Mouse (Mus musculus) midbrain, embryonic 11.5 days (tissue): Measurements from ENCODE around the gene Ceacam10. TPM values are rescaled to one million over a fixed set of nuclear protein-coding genes. Genes with fewer than 3 reads are reported as not detected.

Experiments used
- ATAC-seq: fragments of 200-750 bp; cut with Nextera tagmentation; 2 replicates; pipeline ENCODE4 v1.8.0; 2017; ENCODE audit warnings: moderate TSS enrichment, moderate library complexity; ENCODE audit not compliant: low FRiP score
- DNase-seq: peaks from one replicate; pipeline ENCODE4 v3.0.0; 2015; ENCODE audit warnings: low spot score; ENCODE audit errors: missing footprints
- H3K27ac ChIP-seq: fragments of 300-500 bp; sonication (generic); 2 replicates; pipeline ENCODE4 v1.5.1; 2014; ENCODE audit warnings: low read depth, low read length
- H3K27me3 ChIP-seq: fragments of 300-500 bp; sonication (generic); 2 replicates; pipeline ENCODE4 v1.6.1; 2014; ENCODE audit warnings: mild to moderate bottlenecking, low read length, moderate library complexity, mixed read lengths; ENCODE audit not compliant: control insufficient read depth, insufficient read depth
- H3K36me3 ChIP-seq: fragments of 300-500 bp; sonication (generic); 2 replicates; pipeline ENCODE4 v1.6.1; 2014; ENCODE audit warnings: mild to moderate bottlenecking, low read length, moderate library complexity, mixed read lengths; ENCODE audit not compliant: control insufficient read depth, insufficient read depth
- H3K4me1 ChIP-seq: fragments of 300-500 bp; sonication (generic); 2 replicates; pipeline ENCODE4 v1.6.1; 2014; ENCODE audit warnings: low read length; ENCODE audit not compliant: control insufficient read depth, insufficient read depth
- H3K4me2 ChIP-seq: fragments of 300-500 bp; sonication (generic); 2 replicates; pipeline ENCODE4 v1.6.1; 2014; ENCODE audit warnings: mild to moderate bottlenecking, moderate library complexity
- H3K4me3 ChIP-seq: fragments of 300-500 bp; sonication (generic); 2 replicates; pipeline ENCODE4 v1.5.1; 2014; ENCODE audit warnings: low read depth, low read length
- H3K9ac ChIP-seq: fragments of 300-500 bp; sonication (generic); 2 replicates; pipeline ENCODE4 v1.6.1; 2014; ENCODE audit warnings: low read length
- H3K9me3 ChIP-seq: fragments of 300-500 bp; sonication (generic); 2 replicates; pipeline ENCODE4 v1.6.1; 2016; ENCODE audit warnings: low read length; ENCODE audit not compliant: control insufficient read depth
- WGBS: fragments of 180-500 bp; shearing (Covaris S2); extraction: QIAGEN DNeasy Blood & Tissue Kit; methylation state at CpG from one replicate; pipeline ENCODE4 v1.1.7; 2014; 5-methylcytosine and 5-hydroxymethylcytosine counted together
- polyA plus RNA-seq: library from polyadenylated mRNA; unstranded; fragments of >200 nt; fragmentation: Nextera tagmentation; extraction: Ambion mirVana; gene quantifications from 2 replicates; pipeline ENCODE4 v1.2.1, GENCODE M21; 2014

The Ceacam10 gene
- polyA plus RNA-seq, 1 experiment from 2014 or later: not detected

DNA sequence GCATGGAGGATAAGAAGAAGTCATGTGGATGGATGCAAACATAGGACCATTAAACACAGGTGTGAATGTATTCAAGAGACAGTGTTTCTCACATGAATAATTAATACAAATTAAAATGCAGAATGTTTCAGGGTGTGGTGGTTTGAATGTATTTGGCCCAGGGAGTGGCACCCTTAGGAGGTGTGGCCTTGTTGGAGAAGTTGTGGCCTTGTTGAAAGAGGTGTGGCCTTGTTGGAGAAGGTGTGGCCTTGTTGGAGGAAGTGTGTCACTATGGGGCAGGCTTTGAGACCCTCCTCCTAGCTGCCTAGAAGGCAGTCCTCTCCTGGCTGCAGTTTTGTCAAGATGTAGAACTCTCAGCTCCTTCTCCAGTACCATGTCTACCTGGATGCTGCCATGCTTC is 5.6 kb upstream of the Ceacam10 start:
- Histone ChIP-seq H3K27ac (no peak overlapping the region), H3K4me3 (no peak overlapping the region), H3K9me3 (no peaks in the 10 kb centered on the region), H3K4me2 (no peak overlapping the region), H3K27me3 (no peaks in the 10 kb centered on the region), H3K36me3 (no peaks in the 10 kb centered on the region), H3K9ac (no peak overlapping the region), H3K4me1 (no peaks in the 10 kb centered on the region)
- no peak for DNase-seq
- ATAC-seq: no peak

DNA sequence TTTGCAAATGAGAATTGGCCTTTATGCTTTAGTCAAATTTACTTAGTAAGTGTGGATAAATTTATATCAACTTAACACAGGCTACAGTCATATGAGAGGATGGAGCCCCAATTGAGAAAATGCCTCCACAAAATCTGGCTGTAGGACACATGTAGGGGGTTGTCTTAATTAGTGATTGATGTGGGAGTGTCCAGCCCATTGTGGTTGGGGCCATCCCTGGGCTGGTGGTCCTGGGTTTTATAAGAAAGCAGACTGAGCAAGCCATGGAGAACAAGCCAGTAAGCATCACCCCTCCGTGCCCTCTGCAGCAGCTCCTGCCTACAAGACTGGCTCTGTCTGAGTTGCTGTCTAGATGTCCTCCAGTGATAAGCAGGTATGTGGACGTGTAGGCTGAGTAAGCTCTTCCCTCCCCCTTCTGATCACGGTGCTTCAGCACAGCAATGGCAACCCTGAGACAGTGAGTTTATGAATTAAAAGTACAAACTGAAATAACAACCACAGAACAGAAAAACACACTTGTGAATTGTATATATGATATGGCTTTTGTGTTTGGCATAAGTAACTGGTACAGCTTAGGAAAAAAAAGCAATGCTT is 3.0 kb upstream of the Ceacam10 start:
- ATAC-seq: no peak
- Histone ChIP-seq H3K27me3 (no peaks in the 10 kb centered on the region), H3K9ac (no peak overlapping the region), H3K36me3 (no peaks in the 10 kb centered on the region), H3K4me2 (no peak overlapping the region), H3K4me1 (no peaks in the 10 kb centered on the region), H3K27ac (no peak overlapping the region), H3K4me3 (no peak overlapping the region), H3K9me3 (no peaks in the 10 kb centered on the region)
- WGBS: 65% methylated on average over 3 of the region's 3 CpGs
- no peak for DNase-seq

DNA sequence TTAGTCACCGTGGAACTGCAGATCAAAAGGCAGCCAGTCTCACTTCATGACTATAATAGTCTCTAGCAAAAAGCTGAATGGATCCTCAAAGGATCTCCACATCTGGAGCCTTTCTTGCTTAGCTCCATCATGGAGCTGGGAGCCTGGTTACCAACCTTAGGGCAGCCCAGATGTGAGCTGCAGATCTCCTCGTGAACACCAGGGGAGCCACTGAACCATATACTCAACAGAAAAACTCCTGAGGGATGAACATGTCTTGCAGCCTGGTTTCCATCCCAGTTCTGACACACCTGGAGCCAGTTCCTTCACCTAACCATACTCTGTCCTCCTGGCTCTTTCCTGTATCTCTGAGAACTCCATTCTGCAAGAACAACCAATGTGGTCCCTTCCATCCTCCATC is 861 bp upstream of the Ceacam10 start:
- Histone ChIP-seq H3K27ac (no peak overlapping the region), H3K9me3 (no peaks in the 10 kb centered on the region)
- WGBS: 71% methylated on average over 2 of the region's 2 CpGs

DNA sequence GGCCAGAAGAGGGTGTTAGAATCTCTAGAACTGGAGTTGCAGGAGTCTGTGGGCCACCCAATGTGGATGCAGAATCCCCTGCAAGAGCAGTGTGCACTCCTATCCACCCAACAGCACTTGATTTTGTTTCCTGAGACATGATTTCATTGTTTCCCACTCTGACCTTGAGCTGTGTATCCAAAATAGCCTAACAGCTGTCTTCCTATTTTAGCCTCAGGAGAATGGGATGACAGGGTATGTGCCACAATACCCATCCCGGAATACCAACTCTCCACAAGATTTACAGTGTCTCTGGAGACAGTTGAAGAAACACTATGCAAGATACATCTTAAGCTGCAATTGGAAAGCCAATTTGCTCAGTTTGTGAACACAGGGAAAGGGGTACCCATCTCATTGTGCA is 20.9 kb downstream of the Ceacam10 start:
- Histone ChIP-seq H3K27me3 (no peaks in the 10 kb centered on the region), H3K27ac (no peak overlapping the region), H3K4me1 (no peaks in the 10 kb centered on the region), H3K4me2 (no peak overlapping the region), H3K9me3 (no peaks in the 10 kb centered on the region; the same call in 1 of the 2 replicates), H3K9ac (no peak overlapping the region), H3K36me3 (no peaks in the 10 kb centered on the region), H3K4me3 (no peak overlapping the region)
- ATAC-seq: no peak
- 93% methylated on average over 1 of the region's 1 CpGs for WGBS
- DNase-seq: no peak

More for the DNA sequence above, 861 bp upstream of the Ceacam10 start:
- no peaks in the 10 kb centered on the region for H3K36me3 ChIP-seq
- no peaks in the 10 kb centered on the region for H3K4me1 ChIP-seq
- H3K9ac ChIP-seq: no peak overlapping the region
- ATAC-seq (no peak), DNase-seq (no peak)
- no peak overlapping the region for H3K4me3 ChIP-seq
- no peak overlapping the region for H3K4me2 ChIP-seq
- H3K27me3 ChIP-seq: no peaks in the 10 kb centered on the region

DNA sequence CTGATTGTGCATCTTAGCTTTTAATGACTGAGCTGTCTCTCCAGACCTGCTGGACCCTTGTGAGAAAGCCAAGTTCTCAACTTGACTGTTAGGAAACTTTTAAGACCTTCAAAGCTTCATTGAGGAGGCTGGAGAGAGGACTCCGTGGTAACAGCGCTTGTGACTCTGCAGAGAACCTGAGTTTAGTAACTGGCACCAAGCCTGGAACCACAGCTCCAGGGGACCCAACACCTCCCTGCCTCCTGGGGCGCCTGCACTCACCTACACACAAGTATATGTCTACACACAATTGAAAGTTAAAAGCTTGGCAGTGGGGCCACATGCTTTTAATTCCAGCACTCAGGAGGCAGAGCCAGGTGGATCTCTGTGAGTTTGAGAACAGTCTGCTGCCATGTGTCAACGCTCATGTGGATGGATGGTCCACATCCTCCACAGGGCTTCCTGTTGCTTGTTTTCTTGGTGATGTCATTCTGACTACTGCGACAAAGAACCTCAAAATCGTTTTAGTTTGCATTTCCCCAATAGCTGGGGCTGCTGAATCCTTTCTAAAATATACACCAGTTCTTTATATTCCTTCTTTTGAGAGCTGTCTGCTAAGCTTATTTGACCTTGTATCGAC is 25.3 kb downstream of the Ceacam10 start:
- DNase-seq (no peak), ATAC-seq (no peak)
- Histone ChIP-seq H3K4me2 (no peak overlapping the region), H3K4me1 (no peaks in the 10 kb centered on the region), H3K4me3 (no peak overlapping the region), H3K27ac (no peak overlapping the region), H3K9ac (no peak overlapping the region), H3K27me3 (no peaks in the 10 kb centered on the region), H3K36me3 (no peaks in the 10 kb centered on the region), H3K9me3 (no peaks in the 10 kb centered on the region)
- 80% methylated on average over 7 of the region's 7 CpGs for WGBS

DNA sequence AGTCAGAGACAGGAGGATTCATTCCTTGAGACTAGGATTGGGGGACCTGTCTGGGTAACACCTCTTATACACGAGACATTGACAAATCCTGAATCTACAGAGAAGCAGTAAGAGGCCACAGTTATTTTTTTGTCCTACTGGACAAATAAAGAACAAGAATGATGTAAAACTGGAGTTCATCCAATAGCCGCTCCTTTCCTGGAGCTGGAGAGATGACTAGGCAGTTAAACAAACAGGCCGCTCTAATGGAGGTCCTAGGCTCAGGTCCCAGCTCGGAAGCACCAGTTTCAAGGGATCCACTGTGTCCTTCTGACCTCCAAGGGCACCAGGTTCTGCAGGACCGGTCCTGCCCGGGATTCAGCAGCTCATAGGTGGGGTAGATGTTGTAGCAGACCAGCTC is 27.8 kb downstream of the Ceacam10 start:
- no peak overlapping the region for H3K27ac ChIP-seq
- 68% methylated on average over 6 of the region's 6 CpGs for WGBS
- no peak overlapping the region for H3K9ac ChIP-seq
- H3K27me3 ChIP-seq: no peaks in the 10 kb centered on the region
- ATAC-seq (no peak), DNase-seq (no peak)
- H3K9me3 ChIP-seq: no peaks in the 10 kb centered on the region
- no peak overlapping the region for H3K4me2 ChIP-seq
- no peaks in the 10 kb centered on the region for H3K4me1 ChIP-seq
- H3K36me3 ChIP-seq: no peaks in the 10 kb centered on the region
- H3K4me3 ChIP-seq: no peak overlapping the region

DNA sequence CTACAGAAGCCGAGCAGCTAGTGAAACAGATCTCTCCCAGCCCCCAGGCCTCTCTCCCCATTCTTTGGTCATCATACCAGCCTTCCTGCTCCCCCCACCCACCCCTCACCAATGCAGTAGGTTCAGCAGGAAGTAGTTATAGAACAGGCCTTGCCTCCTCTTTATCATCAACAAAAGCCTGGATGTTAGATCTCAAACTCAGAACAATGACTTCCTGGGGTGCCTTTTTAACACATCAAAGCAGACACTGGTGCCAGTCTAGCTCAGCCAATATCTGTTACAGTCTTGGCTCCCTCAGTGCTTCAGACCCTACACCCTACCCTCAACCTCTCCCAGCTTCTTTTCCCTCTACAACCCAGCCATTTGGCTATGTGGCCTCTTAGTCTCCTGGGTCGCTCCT is 32.0 kb downstream of the Ceacam10 start:
- DNase-seq (no peak), ATAC-seq (no peak)
- H3K9ac ChIP-seq: no peak overlapping the region
- no peaks in the 10 kb centered on the region for H3K9me3 ChIP-seq
- no peak overlapping the region for H3K27ac ChIP-seq
- H3K4me1 ChIP-seq: no peaks in the 10 kb centered on the region
- H3K4me2 ChIP-seq: no peak overlapping the region
- no peaks in the 10 kb centered on the region for H3K27me3 ChIP-seq
- H3K36me3 ChIP-seq: no peaks in the 10 kb centered on the region
- 40% methylated on average over 2 of the region's 2 CpGs for WGBS
- H3K4me3 ChIP-seq: no peak overlapping the region

DNA sequence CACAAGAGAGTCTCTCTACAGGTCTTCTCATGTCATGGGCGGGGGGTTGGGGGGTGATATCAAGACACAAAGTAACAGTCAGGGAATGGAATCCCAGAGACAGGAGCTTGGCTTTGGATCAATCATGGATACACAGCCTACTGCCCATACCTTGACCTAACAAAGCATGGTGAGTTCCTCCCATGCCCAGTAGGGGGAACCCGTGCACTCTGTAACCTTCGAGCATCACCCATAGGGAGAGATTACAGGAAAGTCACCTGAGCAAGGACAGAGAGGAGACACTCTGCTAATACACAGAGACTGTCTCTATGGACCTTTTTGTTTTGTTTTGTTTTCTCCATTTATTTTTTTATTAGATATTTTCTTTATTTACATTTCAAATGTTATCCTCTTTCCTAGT is 40.5 kb downstream of the Ceacam10 start:
- H3K9ac ChIP-seq: no peak overlapping the region
- H3K9me3 ChIP-seq: no peaks in the 10 kb centered on the region
- no peaks in the 10 kb centered on the region for H3K4me1 ChIP-seq
- no peak overlapping the region for H3K27ac ChIP-seq
- H3K27me3 ChIP-seq: no peaks in the 10 kb centered on the region
- no peak overlapping the region for H3K4me3 ChIP-seq
- ATAC-seq (peak; percentile 84), DNase-seq (peak; percentile 94)
- 1% methylated on average over 3 of the region's 3 CpGs for WGBS
- H3K4me2 ChIP-seq: no peak overlapping the region
- H3K36me3 ChIP-seq: no peaks in the 10 kb centered on the region

DNA sequence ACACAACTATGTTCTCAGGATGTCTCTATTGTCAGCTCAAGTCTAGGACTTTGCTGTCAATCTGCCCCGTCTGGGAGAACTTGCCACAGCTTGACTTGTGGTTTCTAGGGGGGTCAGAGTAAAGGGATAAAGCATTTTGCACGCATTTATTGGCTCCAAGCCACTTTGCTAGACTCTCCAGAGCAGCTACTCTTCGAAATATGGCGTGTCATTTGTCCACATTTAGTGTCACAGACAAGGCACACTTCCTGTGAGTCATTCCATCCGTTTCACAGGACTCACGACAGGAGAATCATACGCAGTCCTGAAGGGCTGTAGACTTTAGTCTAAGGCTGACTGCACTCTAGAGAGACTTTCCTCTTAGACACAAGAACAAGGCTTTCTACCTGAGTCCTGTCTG is 47.4 kb downstream of the Ceacam10 start:
- H3K4me2 ChIP-seq: no peak overlapping the region
- ATAC-seq (no peak), DNase-seq (no peak)
- no peaks in the 10 kb centered on the region for H3K27me3 ChIP-seq
- H3K27ac ChIP-seq: no peak overlapping the region
- no peak overlapping the region for H3K9ac ChIP-seq
- no peaks in the 10 kb centered on the region for H3K4me1 ChIP-seq
- no peak overlapping the region for H3K4me3 ChIP-seq
- 82% methylated on average over 7 of the region's 7 CpGs for WGBS
- no peaks in the 10 kb centered on the region for H3K9me3 ChIP-seq
- H3K36me3 ChIP-seq: no peaks in the 10 kb centered on the region
